Mouse (Mus musculus) embryonic facial prominence, embryonic 11.5 days (tissue): Measurements from ENCODE around the gene Foxs1. TPM values are rescaled to one million over a fixed set of nuclear protein-coding genes. Genes with fewer than 3 reads are reported as not detected.

Experiments
- ATAC-seq: fragments of 200-750 bp; cut with Nextera tagmentation; replicated peaks from 2 replicates; pipeline ENCODE4 v1.8.0; 2017; ENCODE audit warnings: low read depth; ENCODE audit not compliant: insufficient number of reproducible peaks, low FRiP score, low TSS enrichment
- DNase-seq: peaks from one replicate; pipeline ENCODE4 v3.0.0-alpha.2; 2015; ENCODE audit warnings: low spot score
- H3K27ac ChIP-seq: fragments of 300-500 bp; sonication (generic); replicated peaks from 2 replicates; pipeline ENCODE4 v1.5.1; 2014; ENCODE audit warnings: mild to moderate bottlenecking, low read depth, low read length, control low read depth
- H3K27me3 ChIP-seq: fragments of 300-500 bp; sonication (generic); 2 replicates; pipeline ENCODE4 v1.6.1; 2014; ENCODE audit warnings: mild to moderate bottlenecking, low read length, moderate library complexity, mixed read lengths; ENCODE audit not compliant: control insufficient read depth, insufficient read depth
- H3K36me3 ChIP-seq: fragments of 300-500 bp; sonication (generic); replicated peaks from 2 replicates; pipeline ENCODE4 v1.6.1; 2014; ENCODE audit warnings: low read depth, mild to moderate bottlenecking, low read length, moderate library complexity, mixed read lengths; ENCODE audit not compliant: control insufficient read depth, insufficient read depth
- H3K4me1 ChIP-seq: fragments of 300-500 bp; sonication (generic); 2 replicates; pipeline ENCODE4 v1.6.1; 2014; ENCODE audit warnings: low read length, mixed read lengths; ENCODE audit not compliant: control insufficient read depth, insufficient read depth
- H3K4me2 ChIP-seq: fragments of 300-500 bp; sonication (generic); 2 replicates; pipeline ENCODE4 v1.6.1; 2014; ENCODE audit warnings: low read depth, mild to moderate bottlenecking, control low read depth, low read length, moderate library complexity
- H3K4me3 ChIP-seq: fragments of 300-500 bp; sonication (generic); 2 replicates; pipeline ENCODE4 v1.5.1; 2014; ENCODE audit warnings: low read depth, low read length, control low read depth
- H3K9ac ChIP-seq: fragments of 300-500 bp; sonication (generic); replicated peaks from 2 replicates; pipeline ENCODE4 v1.6.1; 2014; ENCODE audit warnings: mild to moderate bottlenecking, control low read depth, low read length
- H3K9me3 ChIP-seq: fragments of 300-500 bp; sonication (generic); replicated peaks from 2 replicates; pipeline ENCODE4 v1.6.1; 2016; ENCODE audit warnings: mild to moderate bottlenecking, low read length, inconsistent platforms, mixed read lengths; ENCODE audit not compliant: control insufficient read depth
- WGBS: fragments of 180-500 bp; shearing (Covaris S2); extraction: QIAGEN DNeasy Blood & Tissue Kit; methylation state at CpG from one replicate; pipeline ENCODE4 v1.1.7; 2014; 5-methylcytosine and 5-hydroxymethylcytosine counted together
- polyA plus RNA-seq: library from polyadenylated mRNA; unstranded; fragments of >200 nt; fragmentation: Nextera tagmentation; extraction: Ambion mirVana; gene quantifications from 2 replicates; pipeline ENCODE4 v1.2.1, GENCODE M21; 2014

Foxs1 gene
- polyA plus RNA-seq, 1 experiment from 2014 or later, result 0.79 TPM

- WGBS, result 28% methylated on average over 11 of the region's 11 CpGs
- peaks cover 9% of the 10 kb centered on the region for H3K4me1 ChIP-seq
Observed at GRCm38 (mm10) chr2:152925189-152925872, 7.7 kb downstream of the Foxs1 start.

GRCm38 (mm10) chr2:152924543-152924942, 8.5 kb downstream of the Foxs1 start:
- DNase-seq, result no peak
- Histone ChIP-seq H3K4me1 (peaks cover 9% of the 10 kb centered on the region), H3K27ac (peak overlapping the region; percentile 82; the same call in 1 of the 2 replicates), H3K27me3 (no peaks in the 10 kb centered on the region), H3K4me2 (no peak overlapping the region), H3K9ac (no peak overlapping the region), H3K9me3 (no peaks in the 10 kb centered on the region), H3K36me3 (no peaks in the 10 kb centered on the region), H3K4me3 (no peak overlapping the region)
- WGBS, result 75% methylated on average over 5 of the region's 5 CpGs
- no peak for ATAC-seq

More at GRCm38 (mm10) chr2:152925189-152925872, 7.7 kb downstream of the Foxs1 start:
- no peaks in the 10 kb centered on the region for H3K27me3 ChIP-seq
- peak overlapping the region; percentile 82 for H3K27ac ChIP-seq
- H3K9me3 ChIP-seq, result no peaks in the 10 kb centered on the region
- DNase-seq, result peak; percentile 79
- no peak overlapping the region for H3K9ac ChIP-seq
- H3K36me3 ChIP-seq, result no peaks in the 10 kb centered on the region
- no peak overlapping the region; the same call in 1 of the 2 replicates for H3K4me2 ChIP-seq
- H3K4me3 ChIP-seq, result no peak overlapping the region
- peak; percentile 54; the same call in 1 of the 2 replicates for ATAC-seq

- H3K27me3 ChIP-seq, result no peaks in the 10 kb centered on the region
- H3K9ac ChIP-seq, result 0 out of 2 replicates have a peak overlapping the region, but pooled peaks have one; percentile 3
- DNase-seq (no peak), ATAC-seq (no peak)
- H3K27ac ChIP-seq, result peak overlapping the region; percentile 11; the same call in 1 of the 2 replicates
- peaks cover 9% of the 10 kb centered on the region for H3K4me1 ChIP-seq
- no peak overlapping the region for H3K4me3 ChIP-seq
- no peaks in the 10 kb centered on the region for H3K9me3 ChIP-seq
- 50% methylated on average over 8 of the region's 8 CpGs for WGBS
- no peaks in the 10 kb centered on the region for H3K36me3 ChIP-seq
- H3K4me2 ChIP-seq, result no peak overlapping the region
Observed at GRCm38 (mm10) chr2:152924128-152924527, 8.9 kb downstream of the Foxs1 start.

GRCm38 (mm10) chr2:152923621-152924020, 9.4 kb downstream of the Foxs1 start:
- Histone ChIP-seq H3K4me1 (peaks cover 9% of the 10 kb centered on the region), H3K27me3 (no peaks in the 10 kb centered on the region), H3K36me3 (no peaks in the 10 kb centered on the region), H3K27ac (no peak overlapping the region), H3K4me3 (no peak overlapping the region), H3K4me2 (no peak overlapping the region), H3K9me3 (no peaks in the 10 kb centered on the region), H3K9ac (0 out of 2 replicates have a peak overlapping the region, but pooled peaks have one; percentile 3)
- DNase-seq (no peak), ATAC-seq (no peak)
- WGBS, result 61% methylated on average over 3 of the region's 3 CpGs

GRCm38 (mm10) chr2:152922376-152922775, 10.6 kb downstream of the Foxs1 start:
- H3K36me3 ChIP-seq, result no peaks in the 10 kb centered on the region
- H3K27ac ChIP-seq, result no peak overlapping the region
- H3K27me3 ChIP-seq, result no peaks in the 10 kb centered on the region
- no peak overlapping the region for H3K4me3 ChIP-seq
- H3K4me2 ChIP-seq, result no peak overlapping the region
- H3K9ac ChIP-seq, result no peak overlapping the region
- ATAC-seq (no peak), DNase-seq (no peak)
- WGBS, result 20% methylated on average over 7 of the region's 7 CpGs
- no peaks in the 10 kb centered on the region for H3K9me3 ChIP-seq
- H3K4me1 ChIP-seq, result peaks cover 9% of the 10 kb centered on the region

- no peak overlapping the region for H3K27ac ChIP-seq
- peaks cover 7% of the 10 kb centered on the region for H3K27me3 ChIP-seq
- no peak overlapping the region for H3K4me3 ChIP-seq
- H3K4me2 ChIP-seq, result no peak overlapping the region
- H3K36me3 ChIP-seq, result no peaks in the 10 kb centered on the region
- DNase-seq (no peak), ATAC-seq (no peak)
- 0 out of 2 replicates have a peak, but pooled peaks cover 2% of the 10 kb centered on the region for H3K4me1 ChIP-seq
- H3K9ac ChIP-seq, result no peak overlapping the region
- 55% methylated on average over 9 of the region's 9 CpGs for WGBS
- no peaks in the 10 kb centered on the region for H3K9me3 ChIP-seq
Observed at GRCm38 (mm10) chr2:152917671-152918070, 15.3 kb downstream of the Foxs1 start.

GRCm38 (mm10) chr2:152916111-152916510, 16.9 kb downstream of the Foxs1 start:
- Histone ChIP-seq H3K9me3 (no peaks in the 10 kb centered on the region), H3K27ac (no peak overlapping the region), H3K27me3 (peaks cover 8% of the 10 kb centered on the region), H3K4me2 (no peak overlapping the region), H3K9ac (no peak overlapping the region), H3K36me3 (no peaks in the 10 kb centered on the region), H3K4me1 (no peaks in the 10 kb centered on the region), H3K4me3 (no peak overlapping the region)
- no peak for DNase-seq
- no peak for ATAC-seq
- WGBS, result 35% methylated on average over 5 of the region's 5 CpGs

- Histone ChIP-seq H3K27me3 (peaks cover 10% of the 10 kb centered on the region), H3K4me1 (no peaks in the 10 kb centered on the region), H3K4me2 (no peak overlapping the region), H3K27ac (no peak overlapping the region), H3K4me3 (no peak overlapping the region), H3K9ac (no peak overlapping the region), H3K36me3 (no peaks in the 10 kb centered on the region), H3K9me3 (no peaks in the 10 kb centered on the region)
- DNase-seq, result no peak
- WGBS, result 70% methylated on average over 4 of the region's 4 CpGs
- no peak for ATAC-seq
Observed at GRCm38 (mm10) chr2:152915453-152915852, 17.6 kb downstream of the Foxs1 start.
